Mouse (Mus musculus): ENCODE results near the gene Ccser2. TPM values are rescaled to one million over a fixed set of nuclear protein-coding genes. Genes with fewer than 3 reads are reported as not detected.

Gene Ccser2
- polyA plus RNA-seq, 1 experiment from 2014 or later = 11.8 TPM

DNA sequence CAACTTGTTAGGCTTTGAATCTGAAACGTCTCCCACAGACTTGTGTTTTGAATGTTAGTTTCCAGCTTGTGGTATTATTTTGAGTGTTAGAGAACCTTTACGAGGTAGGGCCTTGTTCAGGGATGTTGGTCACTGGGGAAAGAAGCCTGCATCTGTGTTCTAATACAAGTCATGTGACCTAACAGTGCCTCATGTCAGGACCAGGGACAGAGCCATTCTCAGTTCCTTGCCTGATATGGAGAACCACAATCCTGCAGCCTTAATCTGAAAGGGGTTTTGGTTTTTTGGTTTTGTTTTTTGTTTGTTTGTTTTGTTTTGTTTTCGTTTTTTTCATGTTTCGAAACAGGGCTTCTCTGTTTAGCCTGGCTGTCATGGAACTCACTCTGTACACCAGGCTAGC, 115.6 kb downstream of the Ccser2 start:
- Histone ChIP-seq H3K27me3 (ENCODE audit: insufficient read depth, low read length) (no peaks in the 10 kb centered on the region), H3K36me3 (replicated peaks; ENCODE audit: insufficient read depth, low read length) (no peaks in the 10 kb centered on the region), H3K27ac (ENCODE audit: low read depth) (no peak overlapping the region), H3K4me3 (ENCODE audit: low read depth, low read length) (no peak overlapping the region), H3K4me1 (ENCODE audit: insufficient read depth) (no peaks in the 10 kb centered on the region), H3K9ac (replicated peaks) (no peak overlapping the region), H3K9me3 (ENCODE audit: low read length) (no peaks in the 10 kb centered on the region), H3K4me2 (ENCODE audit: low read depth, low read length) (no peak overlapping the region)
- TF ChIP-seq CTCF (IDR thresholded peaks at IDR 0.05; ENCODE audit: low read depth) (no peak), EP300 (IDR thresholded peaks at IDR 0.05; ENCODE audit: low read depth) (no peak)
- WGBS (ENCODE audit: insufficient replicate concordance) = 47% methylated on average over 4 of the region's 4 CpGs
- no peak for ATAC-seq
- no peak for DNase-seq

DNA sequence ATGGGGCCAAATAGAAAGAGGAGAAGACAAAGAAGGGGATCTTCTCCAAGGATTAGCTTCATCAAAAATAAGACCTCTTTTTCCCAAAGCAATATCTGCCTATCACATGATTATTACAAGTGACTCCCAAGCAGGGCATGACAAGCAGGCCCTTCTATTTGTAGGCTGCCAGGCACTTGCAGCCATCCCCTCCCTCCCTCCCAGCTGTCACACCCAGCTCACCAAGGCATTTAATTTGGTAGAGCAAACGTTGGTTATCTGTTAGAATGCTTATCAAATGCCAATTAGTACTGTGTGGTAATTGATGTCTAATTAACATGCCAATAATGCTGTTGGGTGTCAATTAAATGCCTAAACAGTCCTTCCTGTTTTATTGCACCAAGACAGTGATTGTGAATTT, 119.7 kb downstream of the Ccser2 start:
- H3K9me3 ChIP-seq (ENCODE audit: low read length) = no peaks in the 10 kb centered on the region
- H3K27ac ChIP-seq (ENCODE audit: low read depth) = no peak overlapping the region
- H3K9ac ChIP-seq (replicated peaks) = no peak overlapping the region
- H3K4me1 ChIP-seq (ENCODE audit: insufficient read depth) = no peaks in the 10 kb centered on the region
- H3K4me3 ChIP-seq (ENCODE audit: low read depth, low read length) = no peak overlapping the region
- DNase-seq (no peak), ATAC-seq (no peak)
- no peaks in the 10 kb centered on the region for H3K36me3 ChIP-seq (replicated peaks; ENCODE audit: insufficient read depth, low read length)
- WGBS (ENCODE audit: insufficient replicate concordance) = 16% methylated on average over 1 of the region's 1 CpGs
- TF ChIP-seq EP300 (IDR thresholded peaks at IDR 0.05; ENCODE audit: low read depth) (no peak), CTCF (IDR thresholded peaks at IDR 0.05; ENCODE audit: low read depth) (no peak)
- no peak overlapping the region for H3K4me2 ChIP-seq (ENCODE audit: low read depth, low read length)
- no peaks in the 10 kb centered on the region for H3K27me3 ChIP-seq (ENCODE audit: insufficient read depth, low read length)

Other genes with a start within 250 kb of the Ccser2 start
- not detected in 2 replicates for gene Rgr, start 80.2 kb upstream of the Ccser2 start, polyA plus RNA-seq (2015; fragmentation: Nextera tagmentation; extraction: Ambion mirVana)
- gene Lrit1, start 86.1 kb upstream of the Ccser2 start, polyA plus RNA-seq (2015; fragmentation: Nextera tagmentation; extraction: Ambion mirVana) = 0.04 TPM in 1 of 2 replicates, not detected in the other
- not detected in 2 replicates for gene Lrit2, start 99.2 kb upstream of the Ccser2 start, polyA plus RNA-seq (2015; fragmentation: Nextera tagmentation; extraction: Ambion mirVana)
- not detected in 2 replicates for gene Cdhr1, start 129.6 kb upstream of the Ccser2 start, polyA plus RNA-seq (2015; fragmentation: Nextera tagmentation; extraction: Ambion mirVana)
- 0.25 and 0.43 TPM in 2 replicates for gene 2610528A11Rik, start 145.2 kb upstream of the Ccser2 start, polyA plus RNA-seq (2015; fragmentation: Nextera tagmentation; extraction: Ambion mirVana)
- 185 and 210 TPM in 2 replicates for gene Ghitm, start 166.5 kb upstream of the Ccser2 start, polyA plus RNA-seq (2015; fragmentation: Nextera tagmentation; extraction: Ambion mirVana)